Mouse (Mus musculus): ENCODE results near the gene Slc25a17.

DNA sequence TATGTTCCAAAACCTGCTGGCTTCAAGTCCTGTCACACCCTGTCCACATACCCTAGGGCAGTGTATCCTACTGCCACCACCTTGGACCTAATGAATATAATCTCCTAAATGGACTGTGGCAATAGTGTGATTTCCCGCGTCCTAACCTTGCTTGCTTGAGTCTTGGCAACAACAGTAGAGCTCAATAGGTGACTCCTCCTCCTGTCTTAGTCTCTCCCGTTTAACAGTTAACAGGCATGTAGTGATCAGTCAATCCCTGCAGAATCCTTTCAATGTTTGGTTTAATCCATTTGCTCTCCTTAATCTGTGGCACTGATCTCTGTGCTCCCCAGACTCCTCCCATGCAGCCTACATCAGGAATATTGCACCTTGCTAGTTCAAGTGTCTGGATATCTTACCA lies 44.4 kb upstream of the Slc25a17 start:
- TF ChIP-seq POLR2A (IDR thresholded peaks at IDR 0.05; ENCODE audit: borderline replicate concordance, insufficient read depth, low read length) (no peak), CTCF (IDR thresholded peaks at IDR 0.05; ENCODE audit: borderline replicate concordance, insufficient read depth, low read depth, low read length) (no peak)

Data from cerebellum, adult 2 months (tissue).